Mouse (Mus musculus) small intestine, adult 2 months (tissue): ENCODE measurements around the gene Krt71. TPM values are rescaled to one million over a fixed set of nuclear protein-coding genes. Genes with fewer than 3 reads are reported as not detected.

Source experiments
- H3K27ac ChIP-seq: fragments of 200-500 bp; 2 replicates; pipeline ENCODE4 v1.5.1; 2012; ENCODE audit warnings: low read depth, low read length, control low read depth, inconsistent platforms; ENCODE audit not compliant: insufficient read depth
- H3K27me3 ChIP-seq: fragments of 200-500 bp; 2 replicates; pipeline ENCODE4 v1.6.1; 2012; ENCODE audit warnings: mild to moderate bottlenecking, moderate library complexity, low read length, inconsistent platforms; ENCODE audit not compliant: control insufficient read depth, insufficient read depth
- H3K36me3 ChIP-seq: fragments of 200-500 bp; 2 replicates; pipeline ENCODE4 v1.6.1; 2012; ENCODE audit warnings: mild to moderate bottlenecking, low read length, control low read depth, inconsistent platforms; ENCODE audit not compliant: control insufficient read depth, insufficient read depth
- H3K4me1 ChIP-seq: fragments of 200-500 bp; 2 replicates; pipeline ENCODE4 v1.6.1; 2012; ENCODE audit warnings: low read length, inconsistent platforms, mixed read lengths; ENCODE audit not compliant: control insufficient read depth, insufficient read depth, insufficient read length
- H3K4me3 ChIP-seq: fragments of 200-500 bp; 2 replicates; pipeline ENCODE4 v1.5.1; 2012; ENCODE audit warnings: low read depth, mild to moderate bottlenecking, control low read depth, inconsistent platforms, low read length, moderate library complexity
- CTCF ChIP-seq: fragments of 200-500 bp; IDR thresholded peaks from 2 replicates; pipeline ENCODE4 v1.5.1; 2012; ENCODE audit warnings: low read depth, mild to moderate bottlenecking, control low read depth, inconsistent platforms, low read length, moderate library complexity, mixed read lengths; ENCODE audit not compliant: insufficient replicate concordance, insufficient read length; ENCODE audit errors: extremely low read depth
- POLR2A ChIP-seq: fragments of 200-500 bp; IDR thresholded peaks from 2 replicates; pipeline ENCODE4 v1.6.1; 2012; ENCODE audit warnings: low read depth, mild to moderate bottlenecking, control low read depth, inconsistent platforms, low read length, moderate library complexity
- WGBS: fragments of 180-500 bp; shearing (Covaris S2); methylation state at CpG from one replicate; pipeline ENCODE4 v1.1.7; 2018; 5-methylcytosine and 5-hydroxymethylcytosine counted together
- polyA plus RNA-seq: library from polyadenylated mRNA; depleted of rRNA; stranded (reverse); fragments of >200 nt; gene quantifications from 2 replicates; pipeline ENCODE4 v1.2.3, GENCODE M21; 2012

The Krt71 gene
- polyA plus RNA-seq, 1 experiment, result not detected

DNA sequence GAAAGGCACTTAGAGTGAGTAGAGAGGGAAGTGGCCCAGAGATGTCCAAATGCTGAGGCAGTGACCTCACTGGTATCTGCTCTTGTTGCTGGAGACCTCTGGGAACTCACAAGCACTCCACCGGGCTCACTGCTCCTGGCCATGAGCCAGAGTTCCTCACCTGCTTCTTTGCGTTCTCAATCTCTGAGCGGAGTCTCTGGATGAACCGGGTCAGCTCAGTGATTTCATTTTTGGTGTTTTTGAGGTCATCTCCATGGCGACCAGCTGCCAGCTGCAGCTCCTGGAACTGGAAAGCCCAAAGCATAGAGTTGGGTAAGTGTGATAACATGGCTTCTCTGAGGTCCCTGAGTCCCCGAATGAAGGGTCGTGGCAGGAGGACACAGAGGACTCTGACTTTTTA is 5.1 kb downstream of the Krt71 start:
- TF ChIP-seq POLR2A, result no peak
- TF ChIP-seq CTCF, result no peak
- Histone ChIP-seq H3K27ac (no peak overlapping the region), H3K4me1 (no peaks in the 10 kb centered on the region), H3K27me3 (0 out of 2 replicates have a peak, but pooled peaks cover 3% of the 10 kb centered on the region), H3K4me3 (no peak overlapping the region), H3K36me3 (no peaks in the 10 kb centered on the region)
- 45% methylated on average over 7 of the region's 7 CpGs for WGBS

DNA sequence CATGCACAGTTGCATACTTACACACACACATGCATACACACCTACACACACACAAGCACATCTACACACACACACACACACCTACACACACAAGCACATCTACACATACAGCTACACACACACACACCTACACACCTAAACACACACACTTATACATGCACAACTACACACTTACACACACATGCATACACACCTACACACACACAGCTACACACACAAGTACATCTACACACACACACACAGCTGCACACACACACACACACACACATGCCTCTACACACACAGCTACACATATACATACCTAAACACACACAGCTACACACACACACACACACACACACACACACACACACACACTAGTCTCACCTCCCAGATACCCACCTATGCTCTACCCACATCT is 12.3 kb downstream of the Krt71 start:
- no peaks in the 10 kb centered on the region for H3K4me1 ChIP-seq
- no peak overlapping the region for H3K27ac ChIP-seq
- TF ChIP-seq CTCF (no peak), POLR2A (no peak)
- no peak overlapping the region for H3K4me3 ChIP-seq
- no peaks in the 10 kb centered on the region for H3K36me3 ChIP-seq
- H3K27me3 ChIP-seq, result no peaks in the 10 kb centered on the region

DNA sequence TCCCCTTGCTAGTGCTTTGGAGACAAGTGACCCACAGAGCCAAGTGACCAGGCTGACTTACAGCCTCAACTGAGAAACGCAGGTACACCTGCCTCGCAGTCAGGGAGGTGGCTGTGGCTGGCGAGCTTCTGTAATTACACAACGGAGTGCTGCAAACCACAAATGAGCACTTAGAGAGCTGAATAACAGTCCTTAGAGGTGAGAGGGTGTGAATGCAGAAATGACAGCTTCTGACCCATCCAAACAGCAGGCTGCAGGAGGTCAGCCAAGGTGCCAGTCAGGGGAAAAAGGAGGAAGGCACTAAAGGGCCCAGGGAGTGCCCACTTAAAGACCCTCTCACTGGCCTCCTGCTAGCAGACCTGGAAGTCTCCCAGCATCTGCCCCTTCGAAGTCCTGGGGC is 18.2 kb downstream of the Krt71 start:
- 35% methylated on average over 5 of the region's 5 CpGs for WGBS
- Histone ChIP-seq H3K4me3 (no peak overlapping the region), H3K27me3 (no peaks in the 10 kb centered on the region; the same call in 1 of the 2 replicates), H3K4me1 (no peaks in the 10 kb centered on the region), H3K36me3 (no peaks in the 10 kb centered on the region), H3K27ac (no peak overlapping the region)
- TF ChIP-seq POLR2A, result no peak
- no peak for TF ChIP-seq CTCF

DNA sequence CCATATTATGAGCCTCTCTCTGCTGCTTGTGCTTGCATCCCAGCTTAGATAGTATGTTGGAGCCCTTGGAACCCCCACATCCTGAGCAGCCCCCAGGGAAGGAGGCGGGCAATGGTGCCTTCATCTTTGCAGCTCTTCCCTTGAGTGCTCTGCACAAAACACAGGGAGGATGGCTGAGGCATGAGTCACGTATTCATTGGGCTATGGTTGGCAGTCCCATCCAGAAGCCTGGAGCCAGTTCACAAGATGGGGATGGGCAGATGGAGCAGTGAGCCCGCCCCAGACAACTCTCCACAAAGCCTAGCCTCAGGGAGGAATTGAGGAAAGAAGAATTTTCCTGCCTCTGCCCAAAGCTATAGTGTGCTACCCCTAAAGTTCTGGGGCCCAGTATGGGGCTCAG is 27.1 kb downstream of the Krt71 start:
- 72% methylated on average over 3 of the region's 3 CpGs for WGBS
- H3K4me3 ChIP-seq, result no peak overlapping the region
- no peaks in the 10 kb centered on the region for H3K27me3 ChIP-seq
- no peak overlapping the region for H3K27ac ChIP-seq
- H3K4me1 ChIP-seq, result no peaks in the 10 kb centered on the region
- no peaks in the 10 kb centered on the region for H3K36me3 ChIP-seq
- TF ChIP-seq CTCF (no peak), POLR2A (no peak)

DNA sequence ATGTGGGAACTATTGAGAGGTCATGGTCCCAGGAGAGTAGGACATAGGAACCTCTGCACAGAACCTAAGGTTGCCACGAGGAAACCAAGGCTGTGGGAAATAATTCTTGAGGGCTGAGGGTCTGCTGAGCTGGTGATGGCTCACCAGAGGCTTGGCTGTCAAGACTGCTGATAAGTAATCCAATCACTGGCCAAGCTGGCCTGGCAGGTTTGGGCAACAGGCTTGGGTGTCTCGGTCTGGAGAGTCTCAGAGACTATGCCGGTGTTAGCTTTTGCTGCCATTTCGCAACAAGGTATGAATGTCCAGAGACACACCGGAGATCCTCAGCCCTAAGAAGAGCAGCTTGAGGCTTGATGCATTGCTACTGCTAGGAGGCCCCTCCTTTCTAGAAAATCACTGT is 28.6 kb downstream of the Krt71 start:
- TF ChIP-seq POLR2A (no peak), CTCF (no peak)
- H3K36me3 ChIP-seq, result no peaks in the 10 kb centered on the region
- H3K4me1 ChIP-seq, result no peaks in the 10 kb centered on the region
- no peak overlapping the region for H3K4me3 ChIP-seq
- no peaks in the 10 kb centered on the region for H3K27me3 ChIP-seq
- no peak overlapping the region for H3K27ac ChIP-seq
- WGBS, result 39% methylated on average over 5 of the region's 5 CpGs

DNA sequence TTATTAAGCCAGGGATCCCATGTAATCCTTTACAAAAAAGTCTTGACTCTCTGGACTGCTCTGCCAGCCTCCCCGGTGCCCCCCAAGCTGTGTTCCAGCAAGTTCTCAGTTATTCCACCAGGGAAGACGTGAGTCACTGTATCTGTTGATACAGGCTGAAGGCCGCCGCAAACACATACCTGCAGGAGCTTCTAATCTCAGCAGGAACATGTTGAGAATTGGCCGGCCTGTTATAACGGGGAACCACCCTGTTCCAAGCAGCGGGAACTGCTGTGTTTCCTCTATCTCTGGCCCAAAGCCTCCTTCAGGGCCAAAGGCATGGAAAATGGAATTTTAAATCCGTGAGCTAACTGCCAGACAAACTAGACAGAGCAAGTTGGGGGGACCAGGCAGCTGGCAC is 29.2 kb downstream of the Krt71 start:
- Histone ChIP-seq H3K36me3 (no peaks in the 10 kb centered on the region), H3K27me3 (no peaks in the 10 kb centered on the region), H3K27ac (no peak overlapping the region), H3K4me1 (no peaks in the 10 kb centered on the region), H3K4me3 (no peak overlapping the region)
- TF ChIP-seq POLR2A (no peak), CTCF (no peak)
- 36% methylated on average over 8 of the region's 8 CpGs for WGBS

DNA sequence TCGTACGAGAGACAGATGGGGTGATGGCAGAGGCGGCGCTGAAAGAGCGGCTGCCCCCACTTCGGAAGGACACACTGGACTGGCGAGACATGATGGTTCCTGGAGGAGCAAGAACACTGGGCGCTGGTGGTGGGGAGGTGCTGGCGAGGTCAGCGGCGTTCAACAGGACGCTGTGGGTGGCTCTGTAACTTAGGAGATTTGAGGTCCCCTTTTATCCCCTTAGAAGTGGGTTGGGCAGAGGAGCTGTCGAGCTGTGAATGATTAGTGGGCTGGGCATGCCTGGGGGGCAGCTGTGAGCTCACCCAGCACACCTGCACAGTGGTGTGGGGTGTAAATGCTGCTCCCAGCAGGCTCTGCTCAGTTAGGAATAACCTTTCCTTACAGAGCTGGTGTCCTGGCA is 30.2 kb downstream of the Krt71 start, which contains the start of gene Krt5:
Gene Krt5, minus strand, starts transcription at position 179 of the 400 bp plus-strand sequence.
- no peak for TF ChIP-seq CTCF
- no peak for TF ChIP-seq POLR2A
- Histone ChIP-seq H3K27me3 (no peaks in the 10 kb centered on the region), H3K36me3 (no peaks in the 10 kb centered on the region), H3K4me1 (no peaks in the 10 kb centered on the region), H3K27ac (no peak within 1 kb of the TSS), H3K4me3 (no peak within 1 kb of the TSS)
- WGBS, result 60% methylated on average over 13 of the region's 13 CpGs

DNA sequence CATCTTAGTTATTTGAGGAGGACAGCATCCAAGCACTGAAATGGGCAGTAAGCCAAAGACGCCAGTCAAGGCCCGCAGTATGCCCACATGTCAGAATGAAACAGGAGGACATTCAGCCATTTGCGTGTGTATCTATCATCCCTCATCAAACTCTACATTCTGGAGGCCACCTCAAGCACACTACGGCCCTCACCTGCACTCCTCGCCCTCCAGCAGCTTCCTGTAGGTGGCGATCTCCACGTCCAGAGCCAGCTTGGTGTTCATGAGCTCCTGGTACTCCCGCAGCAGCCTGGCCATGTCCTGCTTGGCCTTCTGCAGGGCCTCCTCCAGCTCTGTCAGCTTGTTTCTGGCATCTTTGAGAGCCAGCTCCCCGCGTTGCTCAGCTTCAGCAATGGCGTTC is 34.2 kb downstream of the Krt71 start:
- no peaks in the 10 kb centered on the region for H3K4me1 ChIP-seq
- WGBS, result 59% methylated on average over 11 of the region's 11 CpGs
- no peak overlapping the region for H3K4me3 ChIP-seq
- no peaks in the 10 kb centered on the region for H3K36me3 ChIP-seq
- H3K27me3 ChIP-seq, result no peaks in the 10 kb centered on the region
- TF ChIP-seq CTCF (no peak), POLR2A (no peak)
- H3K27ac ChIP-seq, result no peak overlapping the region
